Mouse (Mus musculus) WW6 (cell line): ENCODE data around the gene Btbd35f16.
"Not testable (repeated sequence)": the region's sequence is repeated elsewhere in the genome, so short reads cannot be mapped to it uniquely, and the experiment has no call there.

ENCODE experiments used
- DNase-seq: peaks from one replicate; pipeline ENCODE4 v3.0.0-alpha.2; 2013; ENCODE audit warnings: low read depth, low spot score

Btbd35f16 gene

GRCm38 (mm10) chrX:3956902-3957301, at the start of gene Btbd35f16:
Btbd35f16 (minus strand) TSS chrX:3957002.
- DNase-seq, result not testable (repeated sequence)
